Mouse (Mus musculus): ENCODE data around the gene Jun. TPM values are rescaled to one million over a fixed set of nuclear protein-coding genes. Genes with fewer than 3 reads are reported as not detected.

Gene Jun
- total RNA-seq, 2 experiments from 2014 or later, result 41.1 to 59.2 TPM

DNA sequence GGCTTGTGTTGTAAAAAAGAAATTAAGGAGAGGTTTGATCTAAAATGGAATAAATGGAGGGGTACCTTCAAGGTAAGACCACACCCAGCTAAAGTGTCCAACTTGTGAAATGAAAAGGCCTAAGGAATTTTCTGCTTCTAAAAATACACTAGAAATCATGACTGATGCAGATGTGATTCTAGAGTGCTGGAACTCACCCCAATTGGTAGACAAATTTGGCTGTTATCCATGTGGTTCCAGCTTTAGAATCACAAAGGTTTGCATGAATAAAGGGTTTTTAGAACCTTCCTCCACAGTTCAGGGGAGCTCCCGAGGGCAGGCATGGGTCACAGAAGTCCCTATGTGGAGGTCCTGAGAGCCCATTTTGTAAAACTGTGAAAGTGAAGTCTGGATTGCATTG is 39.3 kb downstream of the Jun start:
- H3K27ac ChIP-seq, result no peak overlapping the region
- H3K4me3 ChIP-seq, result no peak overlapping the region
- intact Hi-C loops (cut with DNase I), result loop anchor here (5.0 kb wide), 1 partner anchor 710 kb away; no protein-coding TSS in a partner anchor
- TF ChIP-seq CTCF (IDR thresholded peaks at IDR 0.05), result no peak
- DNase-seq, result no peak

DNA sequence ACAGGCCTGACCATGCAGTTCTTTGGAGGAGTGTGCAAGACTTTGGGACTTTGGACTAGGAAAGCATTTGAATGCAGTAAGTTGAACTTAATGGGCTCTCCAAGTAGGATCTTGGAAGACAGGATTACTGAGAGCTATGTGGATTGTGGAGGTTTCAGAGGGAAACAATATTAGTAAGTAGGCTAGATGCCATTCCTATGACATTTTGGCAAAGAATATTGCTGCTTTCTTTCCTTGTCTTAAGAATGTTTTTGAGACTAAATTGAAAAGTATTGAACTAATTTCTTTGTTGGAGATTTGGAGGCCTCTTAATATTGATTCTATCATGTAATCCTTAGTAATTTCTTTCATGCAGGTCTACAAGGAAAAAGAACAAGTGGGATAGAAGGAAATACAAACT is 39.8 kb downstream of the Jun start:
- no peak for DNase-seq
- no peak overlapping the region for H3K27ac ChIP-seq
- no peak overlapping the region for H3K4me3 ChIP-seq
- no peak for TF ChIP-seq CTCF (IDR thresholded peaks at IDR 0.05)
- intact Hi-C loops (cut with DNase I), result loop anchor here (5.0 kb wide), 1 partner anchor 710 kb away; no protein-coding TSS in a partner anchor

DNA sequence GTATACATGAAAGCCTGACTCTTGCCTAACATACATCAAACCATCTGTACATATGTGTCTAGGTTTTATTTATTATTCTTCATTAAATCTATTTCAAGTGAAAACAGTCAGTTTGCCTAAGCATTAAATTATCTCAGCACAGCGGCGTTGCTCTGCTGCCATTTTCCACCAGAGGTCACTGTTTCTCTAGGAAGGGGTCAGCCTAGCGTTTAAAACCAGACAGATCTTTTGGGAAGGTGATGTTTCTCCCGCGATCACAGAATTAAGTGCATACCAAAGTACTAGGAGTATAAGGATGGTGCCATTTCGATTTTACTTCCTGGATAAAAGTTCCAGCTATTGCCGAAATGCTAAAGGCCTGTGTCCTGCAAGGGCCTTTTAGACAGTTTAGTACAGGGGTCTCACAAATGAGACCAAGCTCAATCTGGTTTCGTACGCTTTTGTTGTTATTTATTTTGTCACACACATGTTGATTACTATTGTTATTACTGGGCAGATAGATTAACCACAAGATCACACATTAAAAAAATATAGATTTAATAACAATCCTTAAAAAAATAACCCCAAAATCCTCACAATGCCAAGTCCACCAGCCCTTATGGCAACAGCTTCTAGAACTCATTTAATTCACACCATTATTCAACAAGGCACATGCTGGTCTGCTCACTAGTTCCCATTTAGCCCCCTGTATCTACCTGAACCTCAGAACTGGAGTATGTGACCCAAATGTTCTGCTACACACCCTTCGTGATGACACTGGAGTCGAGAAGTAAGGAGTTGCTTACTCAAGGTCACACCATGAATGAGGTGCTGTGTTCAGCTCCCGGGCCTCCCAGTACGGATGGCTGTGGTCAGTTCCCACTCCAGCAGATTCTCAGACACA is 43.6 kb downstream of the Jun start:
- peak; percentile 76 for DNase-seq
- Histone ChIP-seq H3K4me3 (peak overlapping the region; percentile 49), H3K27ac (peak overlapping the region; percentile 63; the same call in 1 of the 2 replicates)
- TF ChIP-seq CTCF (IDR thresholded peaks at IDR 0.05), result peak; percentile 99
- intact Hi-C loops (cut with DNase I), result loop anchor here (1.0 to 5.0 kb wide), 4 partner anchors 40 to 917 kb away; no protein-coding TSS in a partner anchor

- H3K27ac ChIP-seq, result peak overlapping the region; percentile 63; the same call in 1 of the 2 replicates
- no peak for TF ChIP-seq CTCF (IDR thresholded peaks at IDR 0.05)
Observed at GRCm38 (mm10) chr4:95007759-95008158, 44.3 kb downstream of the Jun start.

GRCm38 (mm10) chr4:95005251-95005830 is 46.7 kb downstream of the Jun start:
- no peak for DNase-seq
- no peak overlapping the region for H3K4me3 ChIP-seq
- TF ChIP-seq CTCF (IDR thresholded peaks at IDR 0.05), result no peak
- H3K27ac ChIP-seq, result no peak overlapping the region
- intact Hi-C loops (cut with DNase I), result loop anchor here (5.0 kb wide), 1 partner anchor 287 kb away; no protein-coding TSS in a partner anchor

More at GRCm38 (mm10) chr4:95007759-95008158, 44.3 kb downstream of the Jun start:
- intact Hi-C loops (cut with DNase I), result loop anchor here (1.0 to 5.0 kb wide), 3 partner anchors 285 to 918 kb away; no protein-coding TSS in a partner anchor
- no peak for DNase-seq
- peak overlapping the region; percentile 49 for H3K4me3 ChIP-seq

DNA sequence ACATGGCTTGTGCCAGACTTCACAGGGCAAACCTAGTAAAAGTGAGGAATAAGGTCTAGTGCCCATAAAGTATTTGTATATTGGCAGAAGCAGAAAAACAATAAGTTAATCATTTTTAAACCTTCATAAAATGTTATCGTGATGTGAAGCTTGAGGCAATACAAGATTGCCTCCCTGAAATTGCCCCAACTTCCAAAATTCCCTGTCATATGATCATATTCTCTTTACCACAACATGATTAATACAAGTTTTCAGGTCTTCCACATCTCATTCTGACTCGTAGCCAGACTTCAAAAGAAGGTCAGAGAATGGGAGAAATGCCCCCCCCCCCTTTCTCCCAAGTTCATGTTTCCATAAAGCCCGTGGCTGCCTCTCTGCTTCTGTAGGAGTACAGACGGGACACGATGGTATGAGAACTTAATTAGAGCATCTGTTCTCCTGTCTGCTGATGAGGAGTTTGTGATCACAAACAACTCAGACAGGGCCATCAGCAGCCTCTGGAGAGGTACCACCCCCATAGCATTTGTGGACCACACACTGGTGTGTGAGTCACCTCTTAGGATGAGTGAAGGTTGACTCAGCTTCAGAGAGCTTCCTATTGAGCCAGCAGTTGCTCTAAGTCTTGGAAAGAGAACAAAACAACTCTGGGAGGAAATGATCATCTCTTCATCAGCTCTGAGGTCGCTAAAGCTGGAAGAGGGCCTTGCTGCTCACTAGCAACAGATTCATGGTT is 50.8 kb downstream of the Jun start:
- no peak for DNase-seq
- TF ChIP-seq CTCF (IDR thresholded peaks at IDR 0.05), result no peak
- Histone ChIP-seq H3K27ac (no peak overlapping the region), H3K4me3 (no peak overlapping the region)
- intact Hi-C loops (cut with DNase I), result no loop called here

GRCm38 (mm10) chr4:95000147-95000546 is 51.9 kb downstream of the Jun start:
- TF ChIP-seq CTCF (IDR thresholded peaks at IDR 0.05), result no peak
- DNase-seq, result no peak
- H3K4me3 ChIP-seq, result no peak overlapping the region
- H3K27ac ChIP-seq, result no peak overlapping the region
- intact Hi-C loops (cut with DNase I), result no loop called here

- intact Hi-C loops (cut with DNase I), result no loop called here
- peak; percentile 20; the same call in 1 of the 2 replicates for TF ChIP-seq CTCF (IDR thresholded peaks at IDR 0.05)
- Histone ChIP-seq H3K4me3 (no peak overlapping the region), H3K27ac (no peak overlapping the region)
- no peak for DNase-seq
Observed at GRCm38 (mm10) chr4:94999249-94999648, 52.8 kb downstream of the Jun start.

Other genes starting within 250 kb of the Jun start
- gene Eqtn, start 123.4 kb downstream of the Jun start, total RNA-seq (2021), result 1 to 10 TPM in 1 of 2 experiments, under 1 TPM in 1; 0.54 to 1.1 TPM
- 1 to 10 TPM; 8.2 to 9.8 TPM for gene Mysm1, start 73.1 kb downstream of the Jun start, total RNA-seq (2021)

All from gastrocnemius, adult 2 months (tissue).